Mouse (Mus musculus) neural tube, embryonic 10.5 days (tissue): ENCODE data around the gene Sergef.

Source experiments
- DNase-seq: peaks from one replicate; pipeline ENCODE4 v3.0.0-alpha.2; 2017; ENCODE audit warnings: low spot score; ENCODE audit errors: extremely low spot score

Gene Sergef

GRCm38 (mm10) chr7:46508590-46509318, 130.9 kb downstream of the Sergef start:
- peak; percentile 26 for DNase-seq

- DNase-seq = no peak
Observed at GRCm38 (mm10) chr7:46504157-46504556, 135.4 kb downstream of the Sergef start.

- DNase-seq = no peak
Observed at GRCm38 (mm10) chr7:46502650-46503049, 137.0 kb downstream of the Sergef start.

GRCm38 (mm10) chr7:46501458-46501857, 138.1 kb downstream of the Sergef start:
- no peak for DNase-seq

GRCm38 (mm10) chr7:46499561-46499960, 140.0 kb downstream of the Sergef start:
- no peak for DNase-seq

GRCm38 (mm10) chr7:46492134-46492678, 147.4 kb downstream of the Sergef start:
- DNase-seq = no peak

GRCm38 (mm10) chr7:46487354-46487753, 152.3 kb downstream of the Sergef start:
- DNase-seq = no peak

GRCm38 (mm10) chr7:46486761-46487160, 152.8 kb downstream of the Sergef start:
- no peak for DNase-seq

GRCm38 (mm10) chr7:46484223-46484622, 155.4 kb downstream of the Sergef start:
- DNase-seq = no peak

- no peak for DNase-seq
Observed at GRCm38 (mm10) chr7:46483050-46483449, 156.6 kb downstream of the Sergef start.

GRCm38 (mm10) chr7:46482099-46482531, 157.5 kb downstream of the Sergef start:
- DNase-seq = no peak

GRCm38 (mm10) chr7:46479793-46480192, 159.8 kb downstream of the Sergef start:
- DNase-seq = no peak

- DNase-seq = no peak
Observed at GRCm38 (mm10) chr7:46477456-46477855, 162.2 kb downstream of the Sergef start.

- no peak for DNase-seq
Observed at GRCm38 (mm10) chr7:46475464-46475863, 164.1 kb downstream of the Sergef start.

- DNase-seq = no peak
Observed at GRCm38 (mm10) chr7:46473141-46473540, 166.5 kb downstream of the Sergef start.

GRCm38 (mm10) chr7:46471054-46471737, 168.4 kb downstream of the Sergef start:
- no peak for DNase-seq

- no peak for DNase-seq
Observed at GRCm38 (mm10) chr7:46469542-46469941, 170.1 kb downstream of the Sergef start.

GRCm38 (mm10) chr7:46466422-46466981, 173.1 kb downstream of the Sergef start:
- DNase-seq = no peak

- DNase-seq = no peak
Observed at GRCm38 (mm10) chr7:46463136-46463535, 176.5 kb downstream of the Sergef start.

- no peak for DNase-seq
Observed at GRCm38 (mm10) chr7:46462287-46462686, 177.3 kb downstream of the Sergef start.

GRCm38 (mm10) chr7:46459605-46460245, 179.9 kb downstream of the Sergef start:
- DNase-seq = no peak

GRCm38 (mm10) chr7:46459200-46459599, 180.4 kb downstream of the Sergef start:
- no peak for DNase-seq
